Mouse (Mus musculus) kidney, embryonic 14.5 days (tissue): Measurements from ENCODE around the gene Arhgef11. TPM values are rescaled to one million over a fixed set of nuclear protein-coding genes. Genes with fewer than 3 reads are reported as not detected.

ENCODE experiments used
- ATAC-seq: fragments of 200-750 bp; cut with Nextera tagmentation; 2 replicates; pipeline ENCODE4 v1.8.0; 2017; ENCODE audit warnings: moderate number of reproducible peaks, mild to moderate bottlenecking, moderate TSS enrichment, moderate library complexity; ENCODE audit not compliant: low FRiP score, low TSS enrichment
- H3K27ac ChIP-seq: fragments of 300-500 bp; sonication (generic); 2 replicates; pipeline ENCODE4 v1.5.1; 2014; ENCODE audit warnings: low read depth, mild to moderate bottlenecking, low read length, moderate library complexity, mixed read lengths
- H3K27me3 ChIP-seq: fragments of 300-500 bp; sonication (generic); 2 replicates; pipeline ENCODE4 v1.6.1; 2014; ENCODE audit warnings: mild to moderate bottlenecking, low read length; ENCODE audit not compliant: control insufficient read depth, insufficient read depth
- H3K36me3 ChIP-seq: fragments of 300-500 bp; sonication (generic); 2 replicates; pipeline ENCODE4 v1.6.1; 2014; ENCODE audit warnings: low read length, mixed read lengths; ENCODE audit not compliant: control insufficient read depth, insufficient read depth
- H3K4me1 ChIP-seq: fragments of 300-500 bp; sonication (generic); 2 replicates; pipeline ENCODE4 v1.6.1; 2014; ENCODE audit warnings: low read length, mixed read lengths; ENCODE audit not compliant: control insufficient read depth, insufficient read depth
- H3K4me2 ChIP-seq: fragments of 300-500 bp; sonication (generic); replicated peaks from 2 replicates; pipeline ENCODE4 v1.6.1; 2014; ENCODE audit warnings: low read depth, mild to moderate bottlenecking, low read length
- H3K4me3 ChIP-seq: fragments of 300-500 bp; sonication (generic); 2 replicates; pipeline ENCODE4 v1.5.1; 2014; ENCODE audit warnings: mild to moderate bottlenecking, low read length
- H3K9ac ChIP-seq: fragments of 300-500 bp; sonication (generic); 2 replicates; pipeline ENCODE4 v1.6.1; 2014; ENCODE audit warnings: low read depth, mild to moderate bottlenecking, low read length, moderate library complexity
- H3K9me3 ChIP-seq: fragments of 300-500 bp; sonication (generic); 2 replicates; pipeline ENCODE4 v1.6.1; 2016; ENCODE audit warnings: low read length; ENCODE audit not compliant: control insufficient read depth
- WGBS: fragments of 180-500 bp; shearing (Covaris S2); extraction: QIAGEN DNeasy Blood & Tissue Kit; methylation state at CpG from one replicate; pipeline ENCODE4 v1.1.7; 2014; 5-methylcytosine and 5-hydroxymethylcytosine counted together
- polyA plus RNA-seq: library from polyadenylated mRNA; unstranded; fragments of >200 nt; fragmentation: Nextera tagmentation; extraction: Ambion mirVana; gene quantifications from 2 replicates; pipeline ENCODE4 v1.2.1, GENCODE M21; 2014

Arhgef11 gene
- polyA plus RNA-seq, 1 experiment from 2014 or later, result 21.9 TPM

GRCm38 (mm10) chr3:87649063-87649462, 31.7 kb downstream of the Arhgef11 start:
- Histone ChIP-seq H3K9ac (no peak overlapping the region), H3K27me3 (no peaks in the 10 kb centered on the region), H3K4me3 (no peak overlapping the region), H3K4me1 (no peaks in the 10 kb centered on the region), H3K9me3 (no peaks in the 10 kb centered on the region), H3K36me3 (no peaks in the 10 kb centered on the region), H3K27ac (no peak overlapping the region), H3K4me2 (no peak overlapping the region)
- ATAC-seq, result no peak
- 94% methylated on average over 3 of the region's 3 CpGs for WGBS

- H3K4me3 ChIP-seq, result no peak overlapping the region
- 77% methylated on average over 2 of the region's 2 CpGs for WGBS
- no peaks in the 10 kb centered on the region for H3K9me3 ChIP-seq
- no peak overlapping the region for H3K9ac ChIP-seq
- no peaks in the 10 kb centered on the region for H3K27me3 ChIP-seq
- no peak overlapping the region for H3K27ac ChIP-seq
- peaks cover under 1% of the 10 kb centered on the region; the same call in 1 of the 2 replicates for H3K36me3 ChIP-seq
- no peak for ATAC-seq
- H3K4me1 ChIP-seq, result no peaks in the 10 kb centered on the region
- no peak overlapping the region for H3K4me2 ChIP-seq
Measured at GRCm38 (mm10) chr3:87658348-87658747, 41.0 kb downstream of the Arhgef11 start.

- H3K4me3 ChIP-seq, result no peak overlapping the region
- no peak overlapping the region for H3K27ac ChIP-seq
- no peaks in the 10 kb centered on the region for H3K4me1 ChIP-seq
- no peak overlapping the region for H3K4me2 ChIP-seq
- H3K9me3 ChIP-seq, result no peaks in the 10 kb centered on the region
- no peaks in the 10 kb centered on the region for H3K27me3 ChIP-seq
- no peak for ATAC-seq
- H3K36me3 ChIP-seq, result peaks cover 5% of the 10 kb centered on the region; the same call in 1 of the 2 replicates
- 88% methylated on average over 9 of the region's 9 CpGs for WGBS
- H3K9ac ChIP-seq, result no peak overlapping the region
Measured at GRCm38 (mm10) chr3:87659692-87660429, 42.5 kb downstream of the Arhgef11 start.

- H3K36me3 ChIP-seq, result peaks cover 5% of the 10 kb centered on the region; the same call in 1 of the 2 replicates
- no peaks in the 10 kb centered on the region for H3K27me3 ChIP-seq
- no peak overlapping the region for H3K9ac ChIP-seq
- no peaks in the 10 kb centered on the region for H3K4me1 ChIP-seq
- H3K9me3 ChIP-seq, result no peaks in the 10 kb centered on the region
- 83% methylated on average over 4 of the region's 4 CpGs for WGBS
- ATAC-seq, result no peak
- H3K4me2 ChIP-seq, result no peak overlapping the region
- no peak overlapping the region for H3K27ac ChIP-seq
- no peak overlapping the region for H3K4me3 ChIP-seq
Measured at GRCm38 (mm10) chr3:87660479-87660878, 43.1 kb downstream of the Arhgef11 start.

GRCm38 (mm10) chr3:87661291-87661690, 43.9 kb downstream of the Arhgef11 start:
- WGBS, result 93% methylated on average over 1 of the region's 1 CpGs
- Histone ChIP-seq H3K27ac (no peak overlapping the region), H3K36me3 (peaks cover 5% of the 10 kb centered on the region; the same call in 1 of the 2 replicates), H3K4me1 (no peaks in the 10 kb centered on the region), H3K4me3 (no peak overlapping the region), H3K9me3 (no peaks in the 10 kb centered on the region), H3K4me2 (no peak overlapping the region), H3K27me3 (no peaks in the 10 kb centered on the region), H3K9ac (no peak overlapping the region)
- ATAC-seq, result no peak

GRCm38 (mm10) chr3:87718525-87718924, 101.2 kb downstream of the Arhgef11 start:
- WGBS, result 75% methylated on average over 2 of the region's 2 CpGs
- H3K27ac ChIP-seq, result no peak overlapping the region
- no peaks in the 10 kb centered on the region for H3K4me1 ChIP-seq
- no peak overlapping the region for H3K9ac ChIP-seq
- no peaks in the 10 kb centered on the region for H3K27me3 ChIP-seq
- ATAC-seq, result no peak
- no peak overlapping the region for H3K4me3 ChIP-seq
- H3K9me3 ChIP-seq, result no peaks in the 10 kb centered on the region
- peaks cover 60% of the 10 kb centered on the region for H3K36me3 ChIP-seq
- no peak overlapping the region for H3K4me2 ChIP-seq

GRCm38 (mm10) chr3:87724556-87724955, 107.2 kb downstream of the Arhgef11 start:
- Histone ChIP-seq H3K9ac (no peak overlapping the region), H3K4me1 (no peaks in the 10 kb centered on the region), H3K27ac (no peak overlapping the region), H3K36me3 (peaks cover 63% of the 10 kb centered on the region), H3K4me3 (no peak overlapping the region), H3K4me2 (no peak overlapping the region), H3K27me3 (no peaks in the 10 kb centered on the region), H3K9me3 (no peaks in the 10 kb centered on the region)
- 63% methylated on average over 6 of the region's 6 CpGs for WGBS
- no peak for ATAC-seq

- H3K36me3 ChIP-seq, result peaks cover 69% of the 10 kb centered on the region
- ATAC-seq, result no peak
- H3K4me2 ChIP-seq, result no peak overlapping the region
Measured at GRCm38 (mm10) chr3:87725396-87726160, 108.2 kb downstream of the Arhgef11 start.

GRCm38 (mm10) chr3:87726191-87726590, 108.8 kb downstream of the Arhgef11 start:
- no peaks in the 10 kb centered on the region for H3K4me1 ChIP-seq
- H3K36me3 ChIP-seq, result peaks cover 71% of the 10 kb centered on the region
- ATAC-seq, result no peak
- no peak overlapping the region for H3K4me2 ChIP-seq
- H3K4me3 ChIP-seq, result no peak overlapping the region
- no peak overlapping the region for H3K9ac ChIP-seq
- no peaks in the 10 kb centered on the region for H3K27me3 ChIP-seq
- WGBS, result 93% methylated on average over 7 of the region's 7 CpGs
- no peaks in the 10 kb centered on the region for H3K9me3 ChIP-seq
- no peak overlapping the region for H3K27ac ChIP-seq

More at GRCm38 (mm10) chr3:87725396-87726160, 108.2 kb downstream of the Arhgef11 start:
- Histone ChIP-seq H3K4me3 (no peak overlapping the region), H3K27me3 (no peaks in the 10 kb centered on the region), H3K4me1 (no peaks in the 10 kb centered on the region), H3K9ac (no peak overlapping the region), H3K27ac (no peak overlapping the region), H3K9me3 (no peaks in the 10 kb centered on the region)
- WGBS, result 97% methylated on average over 16 of the region's 16 CpGs
